Mouse (Mus musculus) spleen, adult 2 months (tissue): ENCODE results near the gene Atoh8. TPM values are rescaled to one million over a fixed set of nuclear protein-coding genes. Genes with fewer than 3 reads are reported as not detected.

Experiments
- DNase-seq, 2 experiments: peaks; one replicate each; pipeline versions ENCODE4 v3.0.0 to v3.0.0-alpha.2; 2012 to 2021; ENCODE audit warnings: low spot score in 2 of 2, low read depth in 1 of 2
- H3K27ac ChIP-seq: fragments of 200-500 bp; 2 replicates; pipeline ENCODE4 v1.5.1; 2012; ENCODE audit warnings: low read length, inconsistent platforms; ENCODE audit not compliant: insufficient read depth
- H3K27me3 ChIP-seq: fragments of 200-500 bp; 2 replicates; pipeline ENCODE4 v1.6.1; 2012; ENCODE audit warnings: mild to moderate bottlenecking, moderate library complexity, low read length, inconsistent platforms; ENCODE audit not compliant: control insufficient read depth, insufficient read depth
- H3K36me3 ChIP-seq: fragments of 200-500 bp; 2 replicates; pipeline ENCODE4 v1.6.1; 2012; ENCODE audit warnings: mild to moderate bottlenecking, low read length, inconsistent platforms; ENCODE audit not compliant: control insufficient read depth, insufficient read depth
- H3K4me1 ChIP-seq: fragments of 200-500 bp; 2 replicates; pipeline ENCODE4 v1.6.1; 2011; ENCODE audit warnings: inconsistent platforms; ENCODE audit not compliant: control insufficient read depth, insufficient read depth, insufficient read length
- H3K4me3 ChIP-seq: fragments of 200-500 bp; 2 replicates; pipeline ENCODE4 v1.5.1; 2011; ENCODE audit warnings: mild to moderate bottlenecking, inconsistent platforms; ENCODE audit not compliant: insufficient read depth, insufficient read length; ENCODE audit errors: extremely low read depth
- CTCF ChIP-seq: fragments of 200-500 bp; IDR thresholded peaks from 2 replicates; pipeline ENCODE4 v1.5.1; 2011; ENCODE audit warnings: mild to moderate bottlenecking, inconsistent platforms; ENCODE audit not compliant: insufficient read depth, insufficient read length, insufficient replicate concordance; ENCODE audit errors: extremely low read depth
- POLR2A ChIP-seq: fragments of 200-500 bp; IDR thresholded peaks from 2 replicates; pipeline ENCODE4 v1.6.1; 2011; ENCODE audit warnings: low read depth, low read length, inconsistent platforms
- WGBS: fragments of 180-500 bp; shearing (Covaris S2); methylation state at CpG from one replicate; pipeline ENCODE4 v1.1.7; 2018; 5-methylcytosine and 5-hydroxymethylcytosine counted together
- polyA plus RNA-seq: library from polyadenylated mRNA; depleted of rRNA; stranded (reverse); fragments of >200 nt; gene quantifications from 2 replicates; pipeline ENCODE4 v1.2.3, GENCODE M21; 2012

Gene Atoh8
- polyA plus RNA-seq, 1 experiment, result 9.3 TPM

GRCm38 (mm10) chr6:72248150-72248914, 13.0 kb upstream of the Atoh8 start:
- no peaks in the 10 kb centered on the region for H3K36me3 ChIP-seq
- no peak for DNase-seq
- no peaks in the 10 kb centered on the region for H3K4me1 ChIP-seq
- H3K4me3 ChIP-seq, result no peak overlapping the region
- no peak overlapping the region for H3K27ac ChIP-seq
- no peak for TF ChIP-seq CTCF
- no peak for TF ChIP-seq POLR2A
- H3K27me3 ChIP-seq, result no peaks in the 10 kb centered on the region
- 87% methylated on average over 15 of the region's 15 CpGs for WGBS

- no peaks in the 10 kb centered on the region for H3K27me3 ChIP-seq
- no peak for DNase-seq
- no peaks in the 10 kb centered on the region for H3K4me1 ChIP-seq
- H3K4me3 ChIP-seq, result no peak overlapping the region
- WGBS, result 46% methylated on average over 6 of the region's 6 CpGs
- H3K27ac ChIP-seq, result no peak overlapping the region
- H3K36me3 ChIP-seq, result no peaks in the 10 kb centered on the region
- TF ChIP-seq CTCF, result no peak
- TF ChIP-seq POLR2A, result no peak
Measured at GRCm38 (mm10) chr6:72246303-72246702, 10.9 kb upstream of the Atoh8 start.

- no peak for TF ChIP-seq CTCF
- TF ChIP-seq POLR2A, result no peak
- Histone ChIP-seq H3K4me1 (no peaks in the 10 kb centered on the region), H3K27ac (peak overlapping the region; percentile 70), H3K36me3 (no peaks in the 10 kb centered on the region), H3K27me3 (no peaks in the 10 kb centered on the region), H3K4me3 (no peak overlapping the region)
- 84% methylated on average over 20 of the region's 20 CpGs for whole genome bisulfite sequencing
- DNase-seq, result no peak
Measured at GRCm38 (mm10) chr6:72244569-72245285, 9.3 kb upstream of the Atoh8 start.

GRCm38 (mm10) chr6:72244144-72244549, 8.8 kb upstream of the Atoh8 start:
- 80% methylated on average over 9 of the region's 9 CpGs for WGBS
- no peak for DNase-seq
- Histone ChIP-seq H3K4me1 (no peaks in the 10 kb centered on the region), H3K4me3 (no peak overlapping the region), H3K36me3 (no peaks in the 10 kb centered on the region), H3K27me3 (no peaks in the 10 kb centered on the region), H3K27ac (peak overlapping the region; percentile 70; the same call in 1 of the 2 replicates)
- TF ChIP-seq POLR2A, result no peak
- TF ChIP-seq CTCF, result no peak

- Histone ChIP-seq H3K36me3 (no peaks in the 10 kb centered on the region), H3K4me1 (no peaks in the 10 kb centered on the region), H3K4me3 (no peak overlapping the region), H3K27me3 (no peaks in the 10 kb centered on the region), H3K27ac (no peak overlapping the region)
- DNase-seq, result no peak
- TF ChIP-seq POLR2A (no peak), CTCF (no peak)
- WGBS, result 89% methylated on average over 13 of the region's 13 CpGs
Measured at GRCm38 (mm10) chr6:72242532-72243320, 7.3 kb upstream of the Atoh8 start.

- Histone ChIP-seq H3K4me3 (no peak overlapping the region), H3K27ac (no peak overlapping the region), H3K27me3 (no peaks in the 10 kb centered on the region), H3K36me3 (no peaks in the 10 kb centered on the region), H3K4me1 (no peaks in the 10 kb centered on the region)
- no peak for DNase-seq
- 64% methylated on average over 8 of the region's 8 CpGs for WGBS
- TF ChIP-seq POLR2A (no peak), CTCF (no peak)
Measured at GRCm38 (mm10) chr6:72241843-72242154, 6.4 kb upstream of the Atoh8 start.
